Mouse (Mus musculus) bone marrow, adult 2 months (tissue): Measurements from ENCODE around the gene Ankrd34a.

Experiments used
- CTCF ChIP-seq: fragments of 200-500 bp; IDR thresholded peaks from 2 replicates; pipeline ENCODE4 v1.5.1; 2011; ENCODE audit warnings: low read length, control low read depth; ENCODE audit not compliant: control insufficient read depth, insufficient read depth
- POLR2A ChIP-seq: fragments of 200-500 bp; IDR thresholded peaks from 2 replicates; pipeline ENCODE4 v1.6.1; 2011; ENCODE audit warnings: low read depth, mild to moderate bottlenecking, control low read depth, low read length, borderline replicate concordance; ENCODE audit not compliant: control insufficient read depth

DNA sequence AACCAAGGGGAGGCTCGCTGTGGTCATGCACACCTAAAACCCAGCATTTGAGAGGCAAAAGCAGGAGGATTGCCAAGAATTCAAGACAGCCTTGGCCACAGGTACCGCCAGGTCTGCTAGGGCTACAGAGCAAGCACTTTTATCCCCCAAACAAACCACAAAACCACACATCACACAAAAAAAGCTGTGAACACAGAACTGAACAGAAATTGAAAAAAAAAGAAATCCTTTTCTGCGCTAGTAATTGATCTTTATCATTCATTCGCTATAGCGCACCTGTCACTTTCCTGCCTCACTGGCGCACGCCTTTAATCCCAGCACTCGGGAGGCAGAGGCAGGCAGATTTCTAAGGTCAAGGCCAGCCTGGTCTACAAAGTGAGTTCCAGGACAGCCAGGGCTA, 33.2 kb upstream of the Ankrd34a start:
- no peak for TF ChIP-seq CTCF
- TF ChIP-seq POLR2A, result no peak
